Mouse (Mus musculus): ENCODE data around the gene Rabggta. TPM values are rescaled to one million over a fixed set of nuclear protein-coding genes. Genes with fewer than 3 reads are reported as not detected.

The Rabggta gene
- polyA plus RNA-seq, 1 experiment from 2014 or later = 59.2 TPM

GRCm38 (mm10) chr14:55723433-55723832, 1.4 kb upstream of the Rabggta start:
- ATAC-seq (ENCODE audit: low read depth) = no peak
- Histone ChIP-seq H3K36me3 (ENCODE audit: control insufficient read depth, insufficient read depth, low read length) (peaks cover 8% of the 10 kb centered on the region), H3K4me1 (ENCODE audit: control insufficient read depth, insufficient read depth, low read length) (0 out of 2 replicates have a peak, but pooled peaks cover 4% of the 10 kb centered on the region), H3K27ac (ENCODE audit: low read depth, low read length) (no peak overlapping the region), H3K27me3 (ENCODE audit: control insufficient read depth, insufficient read depth, low read length) (no peaks in the 10 kb centered on the region), H3K9ac (replicated peaks; ENCODE audit: low read depth, low read length) (no peak overlapping the region), H3K4me3 (ENCODE audit: low read depth, low read length) (no peak overlapping the region), H3K4me2 (ENCODE audit: low read depth, low read length) (no peak overlapping the region), H3K9me3 (ENCODE audit: control insufficient read depth, low read length) (no peaks in the 10 kb centered on the region)
- 95% methylated on average over 7 of the region's 7 CpGs for WGBS

GRCm38 (mm10) chr14:55722438-55722945, 429 bp upstream of the Rabggta start:
- 54% methylated on average over 8 of the region's 8 CpGs for WGBS
- Histone ChIP-seq H3K4me2 (ENCODE audit: low read depth, low read length) (peak overlapping the region; percentile 46), H3K27me3 (ENCODE audit: control insufficient read depth, insufficient read depth, low read length) (no peaks in the 10 kb centered on the region), H3K4me3 (ENCODE audit: low read depth, low read length) (peak overlapping the region; percentile 70), H3K9me3 (ENCODE audit: control insufficient read depth, low read length) (no peaks in the 10 kb centered on the region), H3K27ac (ENCODE audit: low read depth, low read length) (no peak overlapping the region), H3K4me1 (ENCODE audit: control insufficient read depth, insufficient read depth, low read length) (0 out of 2 replicates have a peak, but pooled peaks cover 4% of the 10 kb centered on the region), H3K36me3 (ENCODE audit: control insufficient read depth, insufficient read depth, low read length) (peaks cover 15% of the 10 kb centered on the region), H3K9ac (replicated peaks; ENCODE audit: low read depth, low read length) (peak overlapping the region; percentile 68)
- peak; percentile 29 for ATAC-seq (ENCODE audit: low read depth)

GRCm38 (mm10) chr14:55721076-55721475, 987 bp downstream of the Rabggta start:
- peak overlapping the region; percentile 70 for H3K4me3 ChIP-seq (ENCODE audit: low read depth, low read length)
- peak overlapping the region; percentile 46 for H3K4me2 ChIP-seq (ENCODE audit: low read depth, low read length)
- peak overlapping the region; percentile 68 for H3K9ac ChIP-seq (replicated peaks; ENCODE audit: low read depth, low read length)
- H3K9me3 ChIP-seq (ENCODE audit: control insufficient read depth, low read length) = no peaks in the 10 kb centered on the region
- no peak overlapping the region for H3K27ac ChIP-seq (ENCODE audit: low read depth, low read length)
- H3K36me3 ChIP-seq (ENCODE audit: control insufficient read depth, insufficient read depth, low read length) = peaks cover 25% of the 10 kb centered on the region
- no peaks in the 10 kb centered on the region for H3K27me3 ChIP-seq (ENCODE audit: control insufficient read depth, insufficient read depth, low read length)
- 0 out of 2 replicates have a peak, but pooled peaks cover 4% of the 10 kb centered on the region for H3K4me1 ChIP-seq (ENCODE audit: control insufficient read depth, insufficient read depth, low read length)
- WGBS = 80% methylated on average over 6 of the region's 6 CpGs
- ATAC-seq (ENCODE audit: low read depth) = no peak

- no peaks in the 10 kb centered on the region for H3K9me3 ChIP-seq (ENCODE audit: control insufficient read depth, low read length)
- peaks cover 25% of the 10 kb centered on the region for H3K36me3 ChIP-seq (ENCODE audit: control insufficient read depth, insufficient read depth, low read length)
- no peak overlapping the region for H3K27ac ChIP-seq (ENCODE audit: low read depth, low read length)
- H3K4me3 ChIP-seq (ENCODE audit: low read depth, low read length) = no peak overlapping the region
- no peak for ATAC-seq (ENCODE audit: low read depth)
- no peaks in the 10 kb centered on the region for H3K27me3 ChIP-seq (ENCODE audit: control insufficient read depth, insufficient read depth, low read length)
- 91% methylated on average over 12 of the region's 12 CpGs for WGBS
- H3K9ac ChIP-seq (replicated peaks; ENCODE audit: low read depth, low read length) = no peak overlapping the region
- H3K4me1 ChIP-seq (ENCODE audit: control insufficient read depth, insufficient read depth, low read length) = 0 out of 2 replicates have a peak, but pooled peaks cover 4% of the 10 kb centered on the region
- H3K4me2 ChIP-seq (ENCODE audit: low read depth, low read length) = no peak overlapping the region
These were observed 1.4 kb downstream of the Rabggta start for GRCm38 (mm10) chr14:55720666-55721065.

- Histone ChIP-seq H3K27me3 (ENCODE audit: control insufficient read depth, insufficient read depth, low read length) (no peaks in the 10 kb centered on the region), H3K27ac (ENCODE audit: low read depth, low read length) (no peak overlapping the region), H3K4me3 (ENCODE audit: low read depth, low read length) (no peak overlapping the region), H3K36me3 (ENCODE audit: control insufficient read depth, insufficient read depth, low read length) (peaks cover 25% of the 10 kb centered on the region), H3K9ac (replicated peaks; ENCODE audit: low read depth, low read length) (no peak overlapping the region), H3K4me1 (ENCODE audit: control insufficient read depth, insufficient read depth, low read length) (0 out of 2 replicates have a peak, but pooled peaks cover 4% of the 10 kb centered on the region), H3K4me2 (ENCODE audit: low read depth, low read length) (no peak overlapping the region), H3K9me3 (ENCODE audit: control insufficient read depth, low read length) (no peaks in the 10 kb centered on the region)
- WGBS = 87% methylated on average over 6 of the region's 6 CpGs
- ATAC-seq (ENCODE audit: low read depth) = no peak
These were observed 2.3 kb downstream of the Rabggta start for GRCm38 (mm10) chr14:55719737-55720136.

- no peak for ATAC-seq (ENCODE audit: low read depth)
- Histone ChIP-seq H3K4me2 (ENCODE audit: low read depth, low read length) (no peak overlapping the region), H3K4me1 (ENCODE audit: control insufficient read depth, insufficient read depth, low read length) (0 out of 2 replicates have a peak, but pooled peaks cover 4% of the 10 kb centered on the region), H3K36me3 (ENCODE audit: control insufficient read depth, insufficient read depth, low read length) (peaks cover 25% of the 10 kb centered on the region), H3K27me3 (ENCODE audit: control insufficient read depth, insufficient read depth, low read length) (0 out of 2 replicates have a peak, but pooled peaks cover 4% of the 10 kb centered on the region), H3K27ac (ENCODE audit: low read depth, low read length) (no peak overlapping the region), H3K9me3 (ENCODE audit: control insufficient read depth, low read length) (no peaks in the 10 kb centered on the region), H3K9ac (replicated peaks; ENCODE audit: low read depth, low read length) (no peak overlapping the region), H3K4me3 (ENCODE audit: low read depth, low read length) (no peak overlapping the region)
- WGBS = 87% methylated on average over 8 of the region's 8 CpGs
These were observed 5.2 kb downstream of the Rabggta start for GRCm38 (mm10) chr14:55716884-55717283.

GRCm38 (mm10) chr14:55716271-55716670, 5.8 kb downstream of the Rabggta start:
- WGBS = 87% methylated on average over 6 of the region's 6 CpGs
- Histone ChIP-seq H3K9me3 (ENCODE audit: control insufficient read depth, low read length) (no peaks in the 10 kb centered on the region), H3K36me3 (ENCODE audit: control insufficient read depth, insufficient read depth, low read length) (peaks cover 25% of the 10 kb centered on the region), H3K4me1 (ENCODE audit: control insufficient read depth, insufficient read depth, low read length) (0 out of 2 replicates have a peak, but pooled peaks cover 2% of the 10 kb centered on the region), H3K4me3 (ENCODE audit: low read depth, low read length) (no peak overlapping the region), H3K27ac (ENCODE audit: low read depth, low read length) (no peak overlapping the region), H3K27me3 (ENCODE audit: control insufficient read depth, insufficient read depth, low read length) (0 out of 2 replicates have a peak, but pooled peaks cover 4% of the 10 kb centered on the region), H3K9ac (replicated peaks; ENCODE audit: low read depth, low read length) (no peak overlapping the region), H3K4me2 (ENCODE audit: low read depth, low read length) (no peak overlapping the region)
- ATAC-seq (ENCODE audit: low read depth) = no peak

GRCm38 (mm10) chr14:55714893-55715292, 7.2 kb downstream of the Rabggta start:
- WGBS = 52% methylated on average over 6 of the region's 6 CpGs
- H3K4me3 ChIP-seq (ENCODE audit: low read depth, low read length) = no peak overlapping the region
- H3K27ac ChIP-seq (ENCODE audit: low read depth, low read length) = no peak overlapping the region
- H3K4me1 ChIP-seq (ENCODE audit: control insufficient read depth, insufficient read depth, low read length) = no peaks in the 10 kb centered on the region
- ATAC-seq (ENCODE audit: low read depth) = no peak
- peaks cover 21% of the 10 kb centered on the region for H3K36me3 ChIP-seq (ENCODE audit: control insufficient read depth, insufficient read depth, low read length)
- no peaks in the 10 kb centered on the region for H3K9me3 ChIP-seq (ENCODE audit: control insufficient read depth, low read length)
- 0 out of 2 replicates have a peak, but pooled peaks cover 4% of the 10 kb centered on the region for H3K27me3 ChIP-seq (ENCODE audit: control insufficient read depth, insufficient read depth, low read length)
- H3K9ac ChIP-seq (replicated peaks; ENCODE audit: low read depth, low read length) = no peak overlapping the region
- H3K4me2 ChIP-seq (ENCODE audit: low read depth, low read length) = no peak overlapping the region

- WGBS = 27% methylated on average over 4 of the region's 4 CpGs
- Histone ChIP-seq H3K9ac (replicated peaks; ENCODE audit: low read depth, low read length) (no peak within 1 kb of the TSS), H3K27me3 (ENCODE audit: control insufficient read depth, insufficient read depth, low read length) (0 out of 2 replicates have a peak, but pooled peaks cover 4% of the 10 kb centered on the region), H3K27ac (ENCODE audit: low read depth, low read length) (no peak within 1 kb of the TSS), H3K9me3 (ENCODE audit: control insufficient read depth, low read length) (no peaks in the 10 kb centered on the region), H3K36me3 (ENCODE audit: control insufficient read depth, insufficient read depth, low read length) (peaks cover 18% of the 10 kb centered on the region), H3K4me1 (ENCODE audit: control insufficient read depth, insufficient read depth, low read length) (no peaks in the 10 kb centered on the region), H3K4me2 (ENCODE audit: low read depth, low read length) (no peak within 1 kb of the TSS), H3K4me3 (ENCODE audit: low read depth, low read length) (no peak within 1 kb of the TSS)
- no peak for ATAC-seq (ENCODE audit: low read depth)
These were observed 8.3 kb downstream of the Rabggta start, which contains the start of gene Tgm1 for GRCm38 (mm10) chr14:55713729-55714122. Gene Tgm1 (minus strand): TSS chr14:55713926.

All from neural tube, embryonic 14.5 days (tissue).